Mouse (Mus musculus): Measurements from ENCODE around the gene Bcor. TPM values are rescaled to one million over a fixed set of nuclear protein-coding genes. Genes with fewer than 3 reads are reported as not detected.

Bcor gene
- total RNA-seq, 2 experiments from 2014 or later: 8.7 to 11.0 TPM

GRCm38 (mm10) chrX:12089027-12089340 is 71.2 kb downstream of the Bcor start:
- ATAC-seq (replicated peaks; ENCODE audit: low FRiP score, poor library complexity, severe bottlenecking): no peak

- ATAC-seq (replicated peaks; ENCODE audit: low FRiP score, poor library complexity, severe bottlenecking): peak; percentile 25
These were observed 71.7 kb downstream of the Bcor start for GRCm38 (mm10) chrX:12088301-12089026.

- 0 out of 2 replicates have a peak, but pooled peaks have one; percentile 50 for ATAC-seq (replicated peaks; ENCODE audit: low FRiP score, poor library complexity, severe bottlenecking)
These were observed 72.4 kb downstream of the Bcor start for GRCm38 (mm10) chrX:12087511-12088300.

- no peak for ATAC-seq (replicated peaks; ENCODE audit: low FRiP score, poor library complexity, severe bottlenecking)
These were observed 73.3 kb downstream of the Bcor start for GRCm38 (mm10) chrX:12086674-12087510.

GRCm38 (mm10) chrX:12085949-12086348 is 74.2 kb downstream of the Bcor start:
- ATAC-seq (replicated peaks; ENCODE audit: low FRiP score, poor library complexity, severe bottlenecking): no peak

- no peak for ATAC-seq (replicated peaks; ENCODE audit: low FRiP score, poor library complexity, severe bottlenecking)
These were observed 74.9 kb downstream of the Bcor start for GRCm38 (mm10) chrX:12085290-12085689.

GRCm38 (mm10) chrX:12084698-12085097 is 75.5 kb downstream of the Bcor start:
- ATAC-seq (replicated peaks; ENCODE audit: low FRiP score, poor library complexity, severe bottlenecking): no peak

GRCm38 (mm10) chrX:12083631-12084030 is 76.5 kb downstream of the Bcor start:
- ATAC-seq (replicated peaks; ENCODE audit: low FRiP score, poor library complexity, severe bottlenecking): no peak

- ATAC-seq (replicated peaks; ENCODE audit: low FRiP score, poor library complexity, severe bottlenecking): no peak
These were observed 77.4 kb downstream of the Bcor start for GRCm38 (mm10) chrX:12082736-12083135.

GRCm38 (mm10) chrX:12082184-12082583 is 78.0 kb downstream of the Bcor start:
- ATAC-seq (replicated peaks; ENCODE audit: low FRiP score, poor library complexity, severe bottlenecking): no peak

- ATAC-seq (replicated peaks; ENCODE audit: low FRiP score, poor library complexity, severe bottlenecking): no peak
These were observed 78.4 kb downstream of the Bcor start for GRCm38 (mm10) chrX:12081741-12082155.

GRCm38 (mm10) chrX:12080904-12081740 is 79.0 kb downstream of the Bcor start:
- ATAC-seq (replicated peaks; ENCODE audit: low FRiP score, poor library complexity, severe bottlenecking): no peak

GRCm38 (mm10) chrX:12080095-12080903 is 79.9 kb downstream of the Bcor start:
- 0 out of 2 replicates have a peak, but pooled peaks have one; percentile 15 for ATAC-seq (replicated peaks; ENCODE audit: low FRiP score, poor library complexity, severe bottlenecking)

GRCm38 (mm10) chrX:12079309-12080094 is 80.7 kb downstream of the Bcor start:
- ATAC-seq (replicated peaks; ENCODE audit: low FRiP score, poor library complexity, severe bottlenecking): no peak

- ATAC-seq (replicated peaks; ENCODE audit: low FRiP score, poor library complexity, severe bottlenecking): no peak
These were observed 81.2 kb downstream of the Bcor start for GRCm38 (mm10) chrX:12079059-12079308.

GRCm38 (mm10) chrX:12078195-12079058 is 81.7 kb downstream of the Bcor start:
- ATAC-seq (replicated peaks; ENCODE audit: low FRiP score, poor library complexity, severe bottlenecking): peak; percentile 21; the same call in 1 of the 2 replicates

- ATAC-seq (replicated peaks; ENCODE audit: low FRiP score, poor library complexity, severe bottlenecking): no peak
These were observed 82.6 kb downstream of the Bcor start for GRCm38 (mm10) chrX:12077601-12077980.

Measured in erythroblast, adult 5-6 weeks (primary cell).